Mouse (Mus musculus): ENCODE results near the gene Gm3880. TPM values are rescaled to one million over a fixed set of nuclear protein-coding genes. Genes with fewer than 3 reads are reported as not detected.

Gm3880 gene
- not detected in 2 replicates for polyA plus RNA-seq (2012; rRNA removed)

DNA sequence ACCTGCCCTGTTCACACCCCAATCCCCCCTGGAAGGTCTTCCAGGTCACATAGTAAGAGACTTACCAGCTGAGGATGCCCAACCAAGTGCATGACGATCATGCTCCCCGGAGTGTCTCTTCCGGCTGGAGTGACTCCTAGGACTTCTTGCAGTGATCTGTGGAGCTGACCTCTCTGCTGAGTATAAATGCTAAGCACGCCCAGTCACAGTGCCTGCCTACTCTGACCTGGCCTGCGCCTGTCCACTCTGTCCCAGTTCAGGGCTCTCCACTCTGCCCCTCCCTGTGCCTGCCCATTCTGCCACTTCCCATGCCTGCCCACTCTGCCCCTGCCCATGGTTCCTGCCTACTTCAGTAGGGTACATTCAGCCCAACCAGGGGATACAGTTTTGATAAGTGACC is at the start of gene Gm3880:
Gene Gm3880 (minus strand): TSS at position 101 of the 400 bp plus-strand sequence.

DNA sequence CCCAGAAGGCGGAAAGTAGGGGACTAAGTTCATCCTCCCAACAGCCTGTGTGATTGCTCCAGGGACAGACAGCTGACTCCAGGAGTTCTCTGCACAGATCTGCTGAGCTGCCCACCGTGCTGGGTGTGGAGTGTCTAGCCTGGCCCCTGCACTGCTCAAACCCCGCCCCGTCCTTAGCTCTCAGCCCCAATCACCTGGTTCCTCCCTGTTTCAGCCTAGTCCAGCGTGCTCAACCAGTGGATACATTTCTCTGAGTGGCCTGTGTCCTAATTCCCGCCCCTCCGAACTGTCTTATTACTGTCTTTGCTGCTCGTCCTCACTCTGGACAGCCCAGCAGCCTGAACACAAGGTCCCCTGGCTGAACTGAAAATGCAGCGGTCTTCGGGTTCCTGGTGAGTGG is 20.8 kb upstream of the Gm3880 start, which contains the start of the genes Gm9112 and Dmrtc1b:
Gene Gm9112 (minus strand): TSS at position 101 of the 400 bp plus-strand sequence.
Gene Dmrtc1b (plus strand): TSS at position 331 of the 400 bp plus-strand sequence.

DNA sequence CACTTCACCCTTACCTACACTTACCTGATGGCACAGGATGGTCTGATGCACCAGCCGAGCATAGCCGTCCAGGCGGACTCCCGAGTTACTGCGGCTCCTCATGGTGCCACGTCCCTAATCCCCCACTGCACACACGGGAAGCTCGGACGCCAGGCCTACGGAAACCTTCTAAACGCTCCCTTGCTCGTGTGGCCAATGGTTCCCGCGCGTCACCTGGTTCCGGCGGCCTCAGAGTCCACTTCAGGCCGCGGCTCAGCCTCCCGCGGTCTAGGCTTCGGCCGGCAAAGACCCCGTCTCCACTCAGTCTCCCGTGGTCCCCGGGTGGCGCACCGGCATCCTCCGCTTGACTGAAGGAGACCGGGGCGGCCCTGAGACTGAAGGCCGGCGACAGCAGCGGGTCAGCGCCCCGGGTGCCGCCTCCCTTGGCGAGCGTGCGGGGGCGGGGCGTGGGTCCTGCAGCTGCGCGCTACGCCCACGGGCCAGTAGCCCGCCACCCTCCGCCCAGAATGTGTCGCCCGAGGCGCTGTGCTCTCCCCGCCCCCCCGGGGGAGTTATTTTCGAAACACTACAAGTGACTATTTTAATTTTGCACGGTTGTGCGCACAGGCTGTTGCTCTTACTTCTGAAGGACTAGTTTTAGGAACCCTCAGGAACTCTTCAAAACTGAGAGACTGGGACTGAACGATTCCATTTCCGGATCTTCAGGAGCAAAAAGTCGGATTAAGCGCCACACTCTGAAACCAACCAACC is 42.8 kb downstream of the Gm3880 start, which contains the start of gene Phka1:
Gene Phka1 (minus strand): TSS at position 424 of the 750 bp plus-strand sequence.

Other genes with a start within 250 kb of the Gm3880 start
- gene Hdac8, start 181.6 kb downstream of the Gm3880 start, polyA plus RNA-seq (2012; rRNA removed), result 11.5 and 13.2 TPM in 2 replicates
- 5.1 and 8.4 TPM in 2 replicates for gene Phka1, start 42.7 kb downstream of the Gm3880 start, polyA plus RNA-seq (2012; rRNA removed)
- 0.21 TPM in 1 of 2 replicates, not detected in the other for gene Gm9112, start 20.7 kb upstream of the Gm3880 start, polyA plus RNA-seq (2012; rRNA removed)
- not detected in 2 replicates for gene Dmrtc1b, start 20.9 kb upstream of the Gm3880 start, polyA plus RNA-seq (2012; rRNA removed)
- gene Dmrtc1c1, start 116.0 kb upstream of the Gm3880 start, polyA plus RNA-seq (2012; rRNA removed), result not detected in 2 replicates
- gene Dmrtc1c2, start 167.6 kb upstream of the Gm3880 start, polyA plus RNA-seq (2012; rRNA removed), result 0.06 TPM in 1 of 2 replicates, not detected in the other
- 0.04 TPM in 1 of 2 replicates, not detected in the other for gene 1700031F05Rik, start 181.0 kb upstream of the Gm3880 start, polyA plus RNA-seq (2012; rRNA removed)
- gene Dmrtc1a, start 221.7 kb upstream of the Gm3880 start, polyA plus RNA-seq (2012; rRNA removed), result 0.19 and 0.36 TPM in 2 replicates
- not detected in 2 replicates for gene 1700011M02Rik, start 221.9 kb upstream of the Gm3880 start, polyA plus RNA-seq (2012; rRNA removed)
- gene 1700018G05Rik, start 241.4 kb upstream of the Gm3880 start, polyA plus RNA-seq (2012; rRNA removed), result not detected in 2 replicates

Data from central nervous system, embryonic 11.5 days (tissue).